Mouse (Mus musculus): ENCODE measurements around the gene Vmn2r17.
A peak's percentile ranks its signal among the peaks of the same experiment; 100 is the strongest.

Vmn2r17 gene

DNA sequence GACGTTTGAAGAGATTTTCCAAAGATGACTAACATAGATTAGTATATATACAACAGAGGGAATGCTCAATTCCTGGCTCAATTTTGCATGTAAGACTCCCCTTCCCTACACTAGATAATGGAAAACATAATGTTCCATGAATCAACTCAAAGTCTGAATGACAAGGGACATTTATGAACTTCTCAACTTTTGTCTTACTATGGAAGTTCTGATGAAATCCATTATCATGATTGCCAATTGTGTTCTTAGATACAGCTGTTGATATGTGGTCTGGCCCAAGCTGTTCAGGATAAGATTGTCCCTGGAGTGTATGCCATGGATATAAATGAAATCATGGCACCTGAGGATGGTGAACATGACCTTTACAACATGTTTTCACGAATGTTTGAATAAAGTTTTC, at the start of gene Vmn2r17:
Gene Vmn2r17 (plus strand): TSS at position 301 of the 400 bp plus-strand sequence.
- DNase-seq (ENCODE audit: inconsistent age in 2 of 2, low spot score in 1 of 2), result no peak

DNA sequence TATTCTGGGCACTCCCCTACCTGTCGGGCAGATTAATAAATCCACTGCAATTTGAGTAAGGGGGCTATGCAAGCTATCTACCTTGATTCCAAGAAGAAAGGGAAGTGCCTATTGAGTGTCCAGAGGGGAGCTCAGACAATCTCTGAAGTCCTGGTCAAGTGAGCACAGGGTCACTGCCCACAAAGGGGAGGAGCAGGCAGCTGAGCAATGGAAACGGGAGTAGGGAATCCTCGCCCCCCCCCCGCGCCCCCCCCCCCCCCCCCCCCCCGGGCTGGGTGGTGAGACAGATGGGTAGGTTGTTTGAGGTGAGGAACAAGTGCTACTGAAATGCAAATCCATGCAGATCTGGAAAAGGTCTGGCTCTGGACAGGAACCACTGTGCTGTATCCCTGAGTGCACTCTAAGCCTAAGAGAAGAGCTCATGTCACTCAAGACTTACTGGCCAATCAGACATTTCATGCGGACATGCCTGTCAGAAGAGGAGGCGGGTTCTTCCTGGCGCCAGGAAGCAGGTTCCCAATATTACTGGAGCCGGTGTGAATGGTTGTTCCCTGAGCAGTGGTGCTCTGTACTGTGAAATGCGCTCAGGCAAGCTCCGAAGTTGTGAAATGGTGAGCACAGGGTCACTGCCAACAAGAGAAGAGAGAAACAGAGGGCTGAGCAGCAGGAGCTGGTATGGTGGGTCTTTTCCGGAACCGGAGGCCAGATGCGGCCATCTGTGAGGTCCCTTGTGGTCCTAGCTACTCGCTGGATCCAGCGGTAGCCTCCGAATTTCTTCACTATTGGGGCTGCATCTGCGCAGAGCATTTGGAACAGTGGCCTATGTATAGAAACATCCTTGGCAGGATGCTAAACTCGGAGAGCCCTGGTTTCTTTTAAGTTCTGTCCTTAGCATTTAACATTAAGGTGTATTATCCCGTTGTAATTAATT, 47.4 kb downstream of the Vmn2r17 start:
- DNase-seq (ENCODE audit: inconsistent age in 2 of 2, low spot score in 1 of 2), result peak; percentile 67 to 83

DNA sequence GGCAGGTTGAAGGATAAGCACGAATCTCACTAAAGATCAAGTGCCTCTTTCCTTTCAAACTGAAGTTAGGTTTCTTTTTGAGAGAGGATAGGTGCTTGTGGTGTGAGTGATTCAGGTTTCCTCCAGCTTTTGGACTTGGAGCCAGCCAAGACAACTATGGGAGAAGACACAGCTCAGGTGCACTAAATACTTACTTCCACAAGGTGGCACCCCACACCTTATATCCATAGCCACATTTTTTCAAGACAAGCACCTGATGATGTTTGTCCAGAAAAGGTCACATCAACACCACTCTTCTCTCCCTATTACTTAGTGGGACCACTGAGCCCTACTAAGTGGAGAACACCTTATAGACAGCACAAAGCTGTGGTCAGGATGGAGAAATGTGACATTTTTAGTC, 87.2 kb downstream of the Vmn2r17 start:
- DNase-seq (ENCODE audit: inconsistent age in 2 of 2, low spot score in 1 of 2), result peak; percentile 13 to 61
